Comparison of ENCODE assay signal across 21 mouse cellular contexts in the genomic region with DNA sequence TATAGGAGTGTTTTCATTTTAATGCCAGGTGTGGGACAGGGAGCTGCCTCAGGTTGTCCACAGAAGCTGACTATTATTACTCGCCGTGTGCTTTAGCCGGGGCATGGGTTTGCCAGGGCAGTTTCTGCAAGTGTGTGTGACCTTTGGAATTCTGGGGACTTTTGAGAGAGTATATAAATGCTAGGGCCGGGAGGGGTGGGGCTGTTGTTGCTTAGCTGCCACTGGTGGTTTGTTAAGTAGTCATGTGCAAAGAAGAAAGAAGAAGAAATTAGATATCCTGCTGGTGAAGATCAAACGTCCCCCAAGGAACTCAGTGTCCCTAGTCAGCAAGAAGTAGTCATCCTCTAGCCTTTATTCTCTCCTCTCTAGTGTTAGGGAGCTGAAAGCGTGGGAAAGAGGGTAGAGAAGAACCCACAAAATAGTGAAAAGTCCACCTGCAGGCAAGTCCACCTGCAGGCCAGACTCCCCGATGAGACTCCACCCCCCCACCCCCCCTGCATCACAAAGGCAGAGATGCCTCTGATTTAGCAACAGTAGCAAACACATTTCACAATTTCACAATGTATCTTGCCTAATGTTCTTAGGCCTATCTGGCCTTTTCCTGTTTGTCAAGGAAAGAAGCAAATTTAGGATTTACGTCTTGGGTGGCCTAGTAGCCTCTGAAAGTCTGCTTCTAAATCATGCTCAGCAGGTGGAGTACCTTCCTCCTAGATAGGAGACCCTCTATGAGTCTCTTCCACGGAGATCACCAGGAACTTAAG. TPM values are rescaled to one million over a fixed set of nuclear protein-coding genes. Genes with fewer than 3 reads are reported as not detected.
DNase-seq lines count a peak whose midpoint lies in the region; ATAC-seq and TF ChIP-seq lines count a peak whose summit lies in the region.
"Had no signal": no experiment of that assay in that cellular context is flagged by ENCODE, and none has a peak within 500 bp of the region (broad histone marks: within the 10 kb centered on the region; RNA-seq: fewer than 3 reads in every experiment).

No protein-coding gene starts in this region.

- no peaks in the 10 kb centered on the region for H3K36me3 ChIP-seq in heart, embryonic 16.5 days (ENCODE audit: control insufficient read depth, insufficient read depth)
- no peaks in the 10 kb centered on the region for H3K36me3 ChIP-seq in thymus, adult 2 months (ENCODE audit: control insufficient read depth, insufficient read depth, low read length)
- H3K36me3 ChIP-seq in macrophage (ENCODE audit: inconsistent target) = no peaks in the 10 kb centered on the region
- H3K36me3 ChIP-seq: kidney, embryonic 15.5 days; midbrain, embryonic 15.5 days had no signal

- ATAC-seq in heart, embryonic 16.5 days (replicated peaks; ENCODE audit: extremely low read depth, insufficient read depth, low FRiP score) = no peak
- ATAC-seq: forebrain, embryonic 14.5 days; midbrain, embryonic 15.5 days; Patski had no signal

- DNase-seq in heart, adult 9 months (ENCODE audit: low spot score in 2 of 2) = no peak
- DNase-seq in thymus, adult 2 months = no peak
- no peak for DNase-seq in thymus, postnatal 25 days
- no peak for DNase-seq in layer of hippocampus, adult 9-10 months (ENCODE audit: low spot score)
- DNase-seq in heart, postnatal 10 days = no peak
- DNase-seq in right cerebral cortex, postnatal 25 days = no peak
- DNase-seq: adrenal gland, postnatal 36 days; cerebellum, postnatal 14 days; heart, adult 11 months; left cerebral cortex, postnatal 4 days; right cerebral cortex, adult 18-20 months; thymus, postnatal 36 days had no signal

- no peak for TF ChIP-seq CTCF in thymus, adult 2 months (IDR thresholded peaks at IDR 0.05; ENCODE audit: borderline replicate concordance, control insufficient read depth, extremely low read depth, insufficient read depth, low read length, poor library complexity)

- 74% methylated on average over 9 of the region's 9 CpGs for WGBS in heart, embryonic 16.5 days
- WGBS in thymus, adult 2 months = 48% methylated on average over 9 of the region's 9 CpGs
- WGBS in macrophage (ENCODE audit: missing documents) = 30% methylated on average over 9 of the region's 9 CpGs

- no peaks in the 10 kb centered on the region for H3K27me3 ChIP-seq in heart, embryonic 16.5 days (ENCODE audit: control insufficient read depth, insufficient read depth, low read length)
- H3K27me3 ChIP-seq in thymus, adult 2 months (ENCODE audit: control insufficient read depth, insufficient read depth, low read length) = no peaks in the 10 kb centered on the region
- H3K27me3 ChIP-seq: kidney, embryonic 15.5 days; midbrain, embryonic 15.5 days; Patski had no signal

- no peak overlapping the region for H3K4me2 ChIP-seq in heart, embryonic 16.5 days (ENCODE audit: low read depth, low read length)
- H3K4me2 ChIP-seq: kidney, embryonic 15.5 days; midbrain, embryonic 15.5 days had no signal

- peaks cover 28% of the 10 kb centered on the region for H3K4me1 ChIP-seq in heart, embryonic 16.5 days (ENCODE audit: control insufficient read depth, insufficient read depth, low read length)
- peaks cover 31% of the 10 kb centered on the region for H3K4me1 ChIP-seq in thymus, adult 2 months (replicated peaks; ENCODE audit: control insufficient read depth, insufficient read depth, low read length)

- intact Hi-C loops in heart, postnatal 10 days (cut with DNase I) = no loop called here

- peak overlapping the region; percentile 7; the same call in 1 of the 2 replicates for H3K27ac ChIP-seq in heart, embryonic 16.5 days (ENCODE audit: low read length)
- 0 out of 2 replicates have a peak overlapping the region, but pooled peaks have one; percentile 7 for H3K27ac ChIP-seq in thymus, adult 2 months (ENCODE audit: control insufficient read depth, insufficient read depth, low read length)
- peak overlapping the region; percentile 96 for H3K27ac ChIP-seq in macrophage
- H3K27ac ChIP-seq: kidney, embryonic 15.5 days; liver, embryonic 14.5 days; midbrain, embryonic 15.5 days had no signal

- H3K9me3 ChIP-seq in heart, embryonic 16.5 days (replicated peaks; ENCODE audit: control insufficient read depth, low read length) = no peaks in the 10 kb centered on the region
- H3K9me3 ChIP-seq: kidney, embryonic 15.5 days; midbrain, embryonic 15.5 days had no signal

- TF ChIP-seq POLR2A in thymus, adult 2 months (IDR thresholded peaks at IDR 0.05; ENCODE audit: control insufficient read depth, extremely low read depth, insufficient read depth, low read length, poor library complexity) = no peak

- no peak overlapping the region for H3K9ac ChIP-seq in heart, embryonic 16.5 days (ENCODE audit: low read length)
- H3K9ac ChIP-seq: kidney, embryonic 15.5 days; liver, embryonic 14.5 days; midbrain, embryonic 15.5 days had no signal

- no peak overlapping the region for H3K4me3 ChIP-seq in heart, embryonic 16.5 days (ENCODE audit: low read length)
- H3K4me3 ChIP-seq in thymus, adult 2 months (ENCODE audit: control insufficient read depth, insufficient read depth, low read length) = no peak overlapping the region
- H3K4me3 ChIP-seq in macrophage (ENCODE audit: inconsistent target) = no peak overlapping the region
- H3K4me3 ChIP-seq: erythroblast, embryonic 14.5 days; kidney, embryonic 15.5 days; megakaryocyte, embryonic 14.5 days; midbrain, embryonic 15.5 days had no signal

- H3K79me2 ChIP-seq in macrophage (ENCODE audit: inconsistent target) = no peaks in the 10 kb centered on the region

RNA-seq across cellular contexts. Expression of gene Dnah17, which starts 17.6 kb away (rescaled TPM):
- 0.07 and 0.09 TPM in 2 replicates for polyA plus RNA-seq in heart, embryonic 16.5 days (2015; fragmentation: Nextera tagmentation; extraction: Ambion mirVana)
- 1.8 and 2.3 TPM in 2 replicates for polyA plus RNA-seq in thymus, adult 2 months (2012; rRNA removed)
- 1 to 10 TPM in 12 of 26 experiments, under 1 TPM in 14; 0.09 to 5.8 (median 0.71) TPM for total RNA-seq in macrophage (2018; cell fraction: chromatin; rRNA removed)
- total RNA-seq in macrophage (2018; cell fraction: cytosol; rRNA removed) = under 1 TPM in 21 of 26 experiments, not detected in 5; under 0.01 to 0.33 (median 0.14) TPM
- 1 to 10 TPM in 10 of 26 experiments, under 1 TPM in 13, not detected in 3; 0.04 to 2.7 (median 0.47) TPM for total RNA-seq in macrophage (2018; cell fraction: nucleus; rRNA removed)
- 0.16 to 0.33 TPM (median 0.20 TPM) in 3 replicates for polyA plus RNA-seq in macrophage (2018)
- total RNA-seq in heart, postnatal 10 days (2021) = under 1 TPM; 0.12 TPM
- polyA plus RNA-seq: erythroblast, embryonic 14.5 days had no signal

Comparison
In these comparisons a context has a peak if more than half of its experiments do, and no peak if none do; other contexts are left out.
1. H3K27ac ChIP-seq: peak in every context shown above with its lines; median percentile 96 in macrophage; 7 in heart, embryonic 16.5 days; 7 in thymus, adult 2 months.